Mouse (Mus musculus) adrenal gland (tissue): ENCODE measurements around the gene Ttll9.

Source experiments
- intact Hi-C: fragments of 180-260 bp; cut with DNase I; formaldehyde crosslinking; loops from one replicate; pipeline ENCODE4 v1.15.1; 2025

Gene Ttll9

GRCm38 (mm10) chr2:153047828-153048465 is 85.7 kb downstream of the Ttll9 start:
- intact Hi-C loops = loop anchor here (5.0 kb wide), 2 partner anchors 34 to 94 kb away; no protein-coding TSS in a partner anchor

GRCm38 (mm10) chr2:153049288-153049996 is 87.2 kb downstream of the Ttll9 start:
- intact Hi-C loops = loop anchor here (5.0 kb wide), 2 partner anchors 33 to 93 kb away; no protein-coding TSS in a partner anchor

GRCm38 (mm10) chr2:153049997-153050358 is 87.7 kb downstream of the Ttll9 start:
- intact Hi-C loops = loop anchor here (5.0 kb wide), 2 partner anchors 32 to 92 kb away; no protein-coding TSS in a partner anchor

GRCm38 (mm10) chr2:153051095-153051494 is 88.8 kb downstream of the Ttll9 start:
- intact Hi-C loops = no loop called here

- intact Hi-C loops = no loop called here
Observed at GRCm38 (mm10) chr2:153051537-153051936, 89.3 kb downstream of the Ttll9 start.

GRCm38 (mm10) chr2:153052700-153053351 is 90.5 kb downstream of the Ttll9 start:
- intact Hi-C loops = no loop called here

- intact Hi-C loops = no loop called here
Observed at GRCm38 (mm10) chr2:153053896-153054295, 91.6 kb downstream of the Ttll9 start.

- intact Hi-C loops = no loop called here
Observed at GRCm38 (mm10) chr2:153055270-153055920, 93.1 kb downstream of the Ttll9 start.
